17 mouse cellular contexts compared by ENCODE assay signal in genomic region chr10:77244777-77245176, GRCm38 (mm10). TPM values are rescaled to one million over a fixed set of nuclear protein-coding genes. Genes with fewer than 3 reads are reported as not detected.
DNase-seq lines count a peak whose midpoint lies in the region; TF ChIP-seq lines count a peak whose summit lies in the region.
"Had no signal": no experiment of that assay in that cellular context is flagged by ENCODE, and none has a peak within 500 bp of the region (broad histone marks: within the 10 kb centered on the region; RNA-seq: fewer than 3 reads in every experiment).

No protein-coding gene starts in this region.

- H3K27ac ChIP-seq in gastrocnemius, adult 2 months: peak overlapping the region; percentile 63
- H3K27ac ChIP-seq in limb, embryonic 10.5 days: no peak overlapping the region
- H3K27ac ChIP-seq: embryonic facial prominence, embryonic 10.5 days; embryonic facial prominence, embryonic 12.5 days; forebrain, embryonic 13.5 days; forebrain, embryonic 15.5 days had no signal

- H3K36me3 ChIP-seq in limb, embryonic 10.5 days: no peaks in the 10 kb centered on the region
- H3K36me3 ChIP-seq: embryonic facial prominence, embryonic 10.5 days; embryonic facial prominence, embryonic 12.5 days; forebrain, embryonic 15.5 days had no signal

- intact Hi-C loops in gastrocnemius, adult 2 months (cut with DNase I): no loop called here

- H3K27me3 ChIP-seq in limb, embryonic 10.5 days (ENCODE audit: low read depth, poor library complexity, severe bottlenecking): no peaks in the 10 kb centered on the region
- H3K27me3 ChIP-seq: embryonic facial prominence, embryonic 12.5 days; forebrain, embryonic 13.5 days; forebrain, embryonic 15.5 days had no signal

- no peak overlapping the region for H3K4me3 ChIP-seq in gastrocnemius, adult 2 months
- no peak overlapping the region for H3K4me3 ChIP-seq in limb, embryonic 10.5 days
- H3K4me3 ChIP-seq: embryonic facial prominence, embryonic 10.5 days; embryonic facial prominence, embryonic 12.5 days; forebrain, embryonic 13.5 days; forebrain, embryonic 15.5 days had no signal

- H3K9me3 ChIP-seq in limb, embryonic 10.5 days (replicated peaks): no peaks in the 10 kb centered on the region
- H3K9me3 ChIP-seq: embryonic facial prominence, embryonic 10.5 days; embryonic facial prominence, embryonic 12.5 days; forebrain, embryonic 13.5 days; forebrain, embryonic 15.5 days had no signal

- no peak for TF ChIP-seq CTCF in gastrocnemius, adult 2 months (IDR thresholded peaks at IDR 0.05)

- no peak for DNase-seq in gastrocnemius, adult 2 months
- DNase-seq in gastrocnemius, postnatal 10 days: no peak
- peak; percentile 74 for DNase-seq in NIH3T3 (ENCODE audit: low read depth)
- DNase-seq in limb, embryonic 10.5 days (ENCODE audit: low spot score): no peak
- DNase-seq in layer of hippocampus, adult 11-12 months (ENCODE audit: low spot score): no peak
- DNase-seq: adrenal gland, adult 2 months; adrenal gland, postnatal 10 days; cerebellum, adult 11-12 months; cerebellum, adult 2 months; cerebellum, adult 9-10 months; cerebellum, postnatal 10 days; cerebellum, postnatal 25 days; forebrain, postnatal 0 days had no signal

- peaks cover 9% of the 10 kb centered on the region; the same call in 1 of the 2 replicates for H3K4me1 ChIP-seq in limb, embryonic 10.5 days
- H3K4me1 ChIP-seq: embryonic facial prominence, embryonic 12.5 days; forebrain, embryonic 13.5 days; forebrain, embryonic 15.5 days had no signal

- 92% methylated on average over 6 of the region's 6 CpGs for WGBS in limb, embryonic 10.5 days

RNA-seq across cellular contexts. Expression of gene Pofut2, which starts 14.2 kb away (rescaled TPM):
- total RNA-seq in gastrocnemius, adult 2 months (2021): 10 to 100 TPM; 21.9 to 25.2 TPM
- total RNA-seq in gastrocnemius, postnatal 10 days (2021): 10 to 100 TPM; 37.2 to 45.5 TPM
- 72.9 and 83.3 TPM in 2 replicates for polyA plus RNA-seq in limb, embryonic 10.5 days (2016; fragmentation: Nextera tagmentation; extraction: Ambion mirVana)
